Mouse (Mus musculus): Measurements from ENCODE around the gene Smim6.

The Smim6 gene

DNA sequence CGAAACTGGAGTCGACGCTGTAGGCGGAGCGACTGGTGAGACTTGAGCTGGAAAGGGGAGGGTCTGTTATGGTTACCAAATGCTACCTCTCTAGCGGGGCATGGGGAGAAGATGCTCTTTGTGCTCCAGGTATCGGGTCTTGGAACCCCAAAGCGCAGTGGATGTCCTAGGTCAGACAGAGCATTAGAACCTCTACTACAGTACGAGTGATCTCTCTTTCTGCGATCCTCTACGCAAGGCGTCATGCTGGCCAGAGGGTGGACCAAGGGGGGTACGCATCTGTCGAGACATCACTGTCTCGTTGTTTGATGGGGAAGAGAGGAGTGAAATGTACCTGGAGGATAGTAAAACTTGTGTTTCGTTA is 21.9 kb downstream of the Smim6 start:
- DNase-seq (ENCODE audit: low read depth, low spot score): no peak

GRCm38 (mm10) chr11:115939690-115940329 is 28.0 kb downstream of the Smim6 start:
- DNase-seq (ENCODE audit: low read depth, low spot score): peak; percentile 57

DNA sequence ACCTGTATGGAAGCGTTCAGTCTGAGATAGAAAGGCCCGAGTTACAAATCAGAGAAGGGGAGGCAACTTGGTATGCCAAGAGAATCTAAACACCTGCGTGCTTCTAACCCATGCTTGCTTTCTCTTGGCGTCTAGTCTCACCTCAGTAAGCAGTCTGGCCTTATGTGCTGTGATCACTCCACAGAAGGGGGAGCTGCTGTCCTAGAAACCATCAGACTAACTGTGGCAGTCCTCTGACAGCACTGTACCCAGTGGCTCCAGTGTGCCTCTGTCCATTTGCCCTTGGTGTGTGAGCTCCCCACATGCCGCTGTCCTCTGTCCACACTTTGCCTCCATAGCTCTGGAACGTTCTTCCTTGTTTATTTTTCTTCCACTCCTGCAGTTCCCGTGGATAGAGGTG is 30.2 kb downstream of the Smim6 start:
- no peak for DNase-seq (ENCODE audit: low read depth, low spot score)

GRCm38 (mm10) chr11:115945247-115945646 is 33.4 kb downstream of the Smim6 start:
- no peak for DNase-seq (ENCODE audit: low read depth, low spot score)

- no peak for DNase-seq (ENCODE audit: low read depth, low spot score)
Observed at GRCm38 (mm10) chr11:115946221-115946828, 34.5 kb downstream of the Smim6 start.

- DNase-seq (ENCODE audit: low read depth, low spot score): no peak
Observed at GRCm38 (mm10) chr11:115948316-115948715, 36.5 kb downstream of the Smim6 start.

- no peak for DNase-seq (ENCODE audit: low read depth, low spot score)
Observed at GRCm38 (mm10) chr11:115950719-115951118, 38.9 kb downstream of the Smim6 start.

- DNase-seq (ENCODE audit: low read depth, low spot score): no peak
Observed at GRCm38 (mm10) chr11:115954712-115955111, 42.9 kb downstream of the Smim6 start.

GRCm38 (mm10) chr11:115955195-115955858 is 43.5 kb downstream of the Smim6 start:
- DNase-seq (ENCODE audit: low read depth, low spot score): no peak

DNA sequence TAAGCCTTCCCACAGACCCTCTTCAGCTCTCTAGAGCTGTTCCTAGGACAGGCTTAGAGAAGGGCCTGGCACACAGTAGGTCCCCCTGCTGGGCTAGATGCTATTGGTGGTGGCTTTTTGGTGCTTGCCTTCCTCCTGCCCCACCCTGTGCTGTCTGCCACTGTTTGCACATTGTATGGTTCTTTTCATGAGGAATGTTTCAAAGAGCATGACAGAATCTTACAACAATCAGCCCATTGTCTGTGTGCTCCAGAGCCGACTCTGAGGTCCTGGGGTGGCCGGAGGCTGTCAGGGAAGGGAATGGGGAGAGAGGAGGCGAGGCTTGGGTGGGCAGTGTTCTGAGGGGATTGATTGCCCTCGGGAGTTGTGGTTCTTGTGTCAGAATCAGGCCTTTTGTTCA is 44.6 kb downstream of the Smim6 start:
- DNase-seq (ENCODE audit: low read depth, low spot score): no peak

DNA sequence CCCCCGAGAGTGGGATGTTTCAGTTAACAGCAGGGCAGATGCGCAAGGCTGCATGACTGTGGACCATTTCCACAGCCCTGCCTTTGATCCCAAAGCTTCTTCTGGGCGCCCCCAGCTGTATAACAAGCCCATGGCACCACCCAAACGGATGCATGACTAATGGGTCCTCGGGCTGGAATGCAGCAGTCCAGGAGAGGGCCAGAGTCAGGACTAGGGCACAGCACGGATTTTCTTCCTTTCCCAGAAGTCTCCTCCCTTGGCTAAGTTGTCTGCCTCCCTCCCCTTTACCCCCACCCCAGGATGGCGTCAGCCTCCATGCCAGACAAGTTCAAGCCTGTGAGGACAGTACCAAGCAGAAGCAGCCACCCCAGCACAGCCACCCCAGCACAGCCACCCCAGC is 46.2 kb downstream of the Smim6 start:
- DNase-seq (ENCODE audit: low read depth, low spot score): no peak

GRCm38 (mm10) chr11:115959018-115959417 is 47.2 kb downstream of the Smim6 start:
- no peak for DNase-seq (ENCODE audit: low read depth, low spot score)

DNA sequence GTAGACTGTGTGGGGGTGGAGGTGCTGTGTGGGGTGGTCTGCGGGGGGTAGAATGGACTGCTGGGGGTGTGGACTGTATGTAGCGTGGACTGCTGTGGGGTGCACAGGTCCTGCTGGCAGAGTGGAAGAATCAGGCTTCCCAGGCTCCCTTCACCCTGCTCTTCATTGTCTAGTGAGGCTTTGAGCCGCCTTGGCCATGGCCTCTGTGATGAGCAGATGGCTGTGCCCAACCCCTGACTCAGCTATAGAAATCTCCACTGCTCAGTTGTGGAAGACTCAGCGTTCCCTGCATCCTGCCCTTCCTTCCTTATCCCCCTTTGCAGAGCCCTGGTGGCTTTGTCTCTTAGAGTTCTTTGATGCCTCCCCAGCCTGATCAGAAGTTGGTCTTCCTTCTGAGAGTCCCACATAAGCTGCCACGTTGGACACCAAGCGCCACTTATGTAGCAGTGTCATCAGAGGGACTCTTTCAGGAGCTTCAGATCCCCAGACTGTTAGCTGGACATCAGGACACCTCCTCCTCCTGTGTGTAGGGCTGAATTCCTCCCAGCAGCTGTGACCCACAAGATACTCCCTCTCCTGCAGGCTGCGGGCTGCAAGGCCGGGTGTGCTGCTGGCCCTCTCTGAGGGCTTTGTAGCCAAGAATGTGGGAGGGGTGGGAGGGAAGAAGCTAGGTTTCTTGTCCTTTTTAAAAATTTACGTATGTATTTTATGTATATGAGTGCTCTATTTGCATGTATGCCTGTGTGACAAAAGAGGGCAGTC is 51.0 kb downstream of the Smim6 start:
- DNase-seq (ENCODE audit: low read depth, low spot score): no peak

All from c-Kit-negative CD71-positive TER-119-positive erythroid progenitor cells, embryonic 14.5 days (primary cell).